Mouse (Mus musculus): ENCODE measurements around the gene Ormdl3.
"Not testable (repeated sequence)": the region's sequence is repeated elsewhere in the genome, so short reads cannot be mapped to it uniquely, and the experiment has no call there.

Gene Ormdl3

GRCm38 (mm10) chr11:98586892-98587563 lies at the start of gene Ormdl3:
TSS of gene Ormdl3 (minus strand) at chr11:98587368.
- in situ Hi-C loops (cut with MboI, MseI), result loop anchor here in 1 of 2 experiments (25.0 kb wide), 1 partner anchor 1575 kb away; the partner anchor contains the start of gene Sp6

- in situ Hi-C loops (cut with MboI, MseI), result loop anchor here (5.0 to 25.0 kb wide), 4 partner anchors 37 to 1248 kb away; partner anchors contain the start of genes Grb7 (in 1 of the 2) and Mien1 (in 1 of the 2)
These were observed 48.3 kb upstream of the Ormdl3 start for GRCm38 (mm10) chr11:98635312-98635970.

GRCm38 (mm10) chr11:98630646-98631045 lies 43.5 kb upstream of the Ormdl3 start:
- in situ Hi-C loops (cut with MboI, MseI), result loop anchor here (10.0 to 25.0 kb wide), 3 partner anchors 64 to 1243 kb away; partner anchors contain the start of genes Grb7 (in 1 of the 2) and Mien1 (in 1 of the 2)

- in situ Hi-C loops (cut with MboI, MseI), result loop anchor here in 1 of 2 experiments (25.0 kb wide), 2 partner anchors 191 to 1241 kb away; partner anchors contain the start of genes Grb7 and Mien1
These were observed 41.5 kb upstream of the Ormdl3 start for GRCm38 (mm10) chr11:98628706-98629105.

- in situ Hi-C loops (cut with MboI, MseI), result loop anchor here in 1 of 2 experiments (25.0 kb wide), 2 partner anchors 189 to 1239 kb away; partner anchors contain the start of genes Grb7 and Mien1
These were observed 38.6 kb upstream of the Ormdl3 start, which contains the start of the genes Gm12355 and Gsdma3 for GRCm38 (mm10) chr11:98625611-98626410. TSS of gene Gm12355 (minus strand) at chr11:98625661. TSS of gene Gsdma3 (plus strand) at chr11:98626360.

- in situ Hi-C loops (cut with MboI, MseI), result not testable (repeated sequence)
These were observed 37.2 kb upstream of the Ormdl3 start for GRCm38 (mm10) chr11:98624381-98624780.

- in situ Hi-C loops (cut with MboI, MseI), result not testable (repeated sequence)
These were observed 36.8 kb upstream of the Ormdl3 start for GRCm38 (mm10) chr11:98623981-98624380.

- in situ Hi-C loops (cut with MboI, MseI), result no loop called here
These were observed 33.6 kb upstream of the Ormdl3 start for GRCm38 (mm10) chr11:98620791-98621190.

- in situ Hi-C loops (cut with MboI, MseI), result loop anchor here (5.0 to 10.0 kb wide), 2 partner anchors 41 to 48 kb away; partner anchors contain the start of gene Gsdma2 (in 1 of the 2)
These were observed 19.6 kb upstream of the Ormdl3 start for GRCm38 (mm10) chr11:98606763-98607162.

- in situ Hi-C loops (cut with MboI, MseI), result loop anchor here (5.0 to 10.0 kb wide), 3 partner anchors 42 to 67 kb away; partner anchors contain the start of gene Gsdma2 (in 1 of the 2)
These were observed 17.7 kb upstream of the Ormdl3 start for GRCm38 (mm10) chr11:98604911-98605310.

- in situ Hi-C loops (cut with MboI, MseI), result loop anchor here (5.0 to 10.0 kb wide), 2 partner anchors 51 to 68 kb away; no protein-coding TSS in a partner anchor
These were observed 16.8 kb upstream of the Ormdl3 start for GRCm38 (mm10) chr11:98603953-98604352.

GRCm38 (mm10) chr11:98602090-98602690 lies 15.0 kb upstream of the Ormdl3 start:
- in situ Hi-C loops (cut with MboI, MseI), result loop anchor here (5.0 to 10.0 kb wide), 2 partner anchors 53 to 70 kb away; no protein-coding TSS in a partner anchor

- in situ Hi-C loops (cut with MboI, MseI), result loop anchor here (5.0 to 25.0 kb wide), 2 partner anchors 42 to 1587 kb away; partner anchors contain the start of gene Sp6 (in 1 of the 2)
These were observed 12.1 kb upstream of the Ormdl3 start for GRCm38 (mm10) chr11:98599291-98599690.

GRCm38 (mm10) chr11:98598851-98599290 lies 11.7 kb upstream of the Ormdl3 start:
- in situ Hi-C loops (cut with MboI, MseI), result loop anchor here (5.0 to 25.0 kb wide), 2 partner anchors 42 to 1587 kb away; partner anchors contain the start of gene Sp6 (in 1 of the 2)

GRCm38 (mm10) chr11:98597991-98598390 lies 10.8 kb upstream of the Ormdl3 start, which contains the start of gene Lrrc3c:
TSS of gene Lrrc3c (plus strand) at chr11:98598291.
- in situ Hi-C loops (cut with MboI, MseI), result loop anchor here (5.0 to 25.0 kb wide), 2 partner anchors 41 to 1586 kb away; partner anchors contain the start of gene Sp6 (in 1 of the 2)

- in situ Hi-C loops (cut with MboI, MseI), result loop anchor here (5.0 to 25.0 kb wide), 2 partner anchors 40 to 1585 kb away; partner anchors contain the start of gene Sp6 (in 1 of the 2)
These were observed 10.2 kb upstream of the Ormdl3 start for GRCm38 (mm10) chr11:98597363-98597762.

GRCm38 (mm10) chr11:98595955-98596354 lies 8.8 kb upstream of the Ormdl3 start:
- in situ Hi-C loops (cut with MboI, MseI), result loop anchor here (5.0 to 25.0 kb wide), 2 partner anchors 39 to 1584 kb away; partner anchors contain the start of gene Sp6 (in 1 of the 2)

GRCm38 (mm10) chr11:98595473-98595872 lies 8.3 kb upstream of the Ormdl3 start:
- in situ Hi-C loops (cut with MboI, MseI), result loop anchor here (5.0 to 25.0 kb wide), 2 partner anchors 38 to 1583 kb away; partner anchors contain the start of gene Sp6 (in 1 of the 2)

GRCm38 (mm10) chr11:98595021-98595420 lies 7.9 kb upstream of the Ormdl3 start:
- in situ Hi-C loops (cut with MboI, MseI), result loop anchor here (5.0 to 25.0 kb wide), 2 partner anchors 38 to 1583 kb away; partner anchors contain the start of gene Sp6 (in 1 of the 2)

All from T-helper 17 cell (primary cell).